ENCODE assay signal across 10 mouse cellular contexts in genomic region chr16:45094136-45094756, GRCm38 (mm10). TPM values are rescaled to one million over a fixed set of nuclear protein-coding genes. Genes with fewer than 3 reads are reported as not detected.
DNase-seq lines count a peak whose midpoint lies in the region; ATAC-seq and TF ChIP-seq lines count a peak whose summit lies in the region.
"Had no signal": no experiment of that assay in that cellular context is flagged by ENCODE, and none has a peak within 500 bp of the region (broad histone marks: within the 10 kb centered on the region; RNA-seq: fewer than 3 reads in every experiment).

No protein-coding gene starts in this region.

- H3K27ac ChIP-seq in kidney, postnatal 0 days: peak overlapping the region; percentile 81
- H3K27ac ChIP-seq in embryonic facial prominence, embryonic 15.5 days (replicated peaks): peak overlapping the region; percentile 86
- H3K27ac ChIP-seq in hindbrain, embryonic 16.5 days (ENCODE audit: low read depth, low read length): no peak overlapping the region
- no peak overlapping the region for H3K27ac ChIP-seq in midbrain, embryonic 15.5 days

- peak overlapping the region; percentile 64 for H3K9ac ChIP-seq in kidney, postnatal 0 days (ENCODE audit: low read depth, low read length)
- H3K9ac ChIP-seq in embryonic facial prominence, embryonic 15.5 days: peak overlapping the region; percentile 53
- peak overlapping the region; percentile 47 for H3K9ac ChIP-seq in hindbrain, embryonic 16.5 days (ENCODE audit: low read depth, low read length)
- peak overlapping the region; percentile 37 for H3K9ac ChIP-seq in midbrain, embryonic 15.5 days

- peak overlapping the region; percentile 76 for H3K4me2 ChIP-seq in kidney, postnatal 0 days (ENCODE audit: low read length)
- H3K4me2 ChIP-seq in embryonic facial prominence, embryonic 15.5 days (replicated peaks): peak overlapping the region; percentile 63
- H3K4me2 ChIP-seq in hindbrain, embryonic 16.5 days (ENCODE audit: low read length): peak overlapping the region; percentile 57
- H3K4me2 ChIP-seq in midbrain, embryonic 15.5 days: peak overlapping the region; percentile 55

- no peak for ATAC-seq in kidney, postnatal 0 days (replicated peaks; ENCODE audit: low FRiP score, low read depth)
- no peak for ATAC-seq in embryonic facial prominence, embryonic 15.5 days (ENCODE audit: insufficient number of reproducible peaks, low FRiP score, low TSS enrichment, low read depth)
- ATAC-seq in hindbrain, embryonic 16.5 days: 0 out of 2 replicates have a peak, but pooled peaks have one; percentile 13
- ATAC-seq in midbrain, embryonic 15.5 days (replicated peaks): peak; percentile 68

- H3K27me3 ChIP-seq in kidney, postnatal 0 days (ENCODE audit: insufficient read depth, low read length): no peaks in the 10 kb centered on the region
- no peaks in the 10 kb centered on the region for H3K27me3 ChIP-seq in embryonic facial prominence, embryonic 15.5 days
- H3K27me3 ChIP-seq in hindbrain, embryonic 16.5 days (replicated peaks; ENCODE audit: control insufficient read depth, insufficient read depth, low read length): no peaks in the 10 kb centered on the region
- no peaks in the 10 kb centered on the region for H3K27me3 ChIP-seq in midbrain, embryonic 15.5 days (replicated peaks)
- H3K27me3 ChIP-seq: Patski had no signal

- 1% methylated on average over 9 of the region's 9 CpGs for WGBS in kidney, postnatal 0 days
- WGBS in embryonic facial prominence, embryonic 15.5 days: 3% methylated on average over 9 of the region's 9 CpGs
- WGBS in hindbrain, embryonic 16.5 days: 10% methylated on average over 9 of the region's 9 CpGs
- WGBS in midbrain, embryonic 15.5 days: 10% methylated on average over 9 of the region's 9 CpGs

- TF ChIP-seq CTCF in kidney, postnatal 0 days (IDR thresholded peaks at IDR 0.05; ENCODE audit: low read depth): no peak

- peak; percentile 64 for DNase-seq in kidney, postnatal 0 days (ENCODE audit: low spot score)
- no peak for DNase-seq in kidney, adult 11 months
- DNase-seq in layer of hippocampus, adult 9-10 months (ENCODE audit: low spot score): no peak
- no peak for DNase-seq in layer of hippocampus, postnatal 36 days
- no peak for DNase-seq in cerebellum, postnatal 25 days

- H3K9me3 ChIP-seq in kidney, postnatal 0 days (replicated peaks; ENCODE audit: low read length): no peaks in the 10 kb centered on the region
- H3K9me3 ChIP-seq in embryonic facial prominence, embryonic 15.5 days (replicated peaks): no peaks in the 10 kb centered on the region
- H3K9me3 ChIP-seq in hindbrain, embryonic 16.5 days (ENCODE audit: control insufficient read depth, low read length): no peaks in the 10 kb centered on the region
- no peaks in the 10 kb centered on the region for H3K9me3 ChIP-seq in midbrain, embryonic 15.5 days

- H3K4me1 ChIP-seq in kidney, postnatal 0 days (replicated peaks; ENCODE audit: insufficient read depth, low read length): peaks cover 32% of the 10 kb centered on the region
- H3K4me1 ChIP-seq in embryonic facial prominence, embryonic 15.5 days: peaks cover 21% of the 10 kb centered on the region
- peaks cover 5% of the 10 kb centered on the region; the same call in 1 of the 2 replicates for H3K4me1 ChIP-seq in hindbrain, embryonic 16.5 days (ENCODE audit: control insufficient read depth, insufficient read depth, low read depth, low read length)
- H3K4me1 ChIP-seq in midbrain, embryonic 15.5 days: peaks cover 7% of the 10 kb centered on the region; the same call in 1 of the 2 replicates

- peak overlapping the region; percentile 47 for H3K4me3 ChIP-seq in kidney, postnatal 0 days (replicated peaks; ENCODE audit: low read depth, low read length)
- peak overlapping the region; percentile 44 for H3K4me3 ChIP-seq in embryonic facial prominence, embryonic 15.5 days (replicated peaks)
- peak overlapping the region; percentile 32 for H3K4me3 ChIP-seq in hindbrain, embryonic 16.5 days (ENCODE audit: low read length)
- peak overlapping the region; percentile 30 for H3K4me3 ChIP-seq in midbrain, embryonic 15.5 days

- H3K36me3 ChIP-seq in kidney, postnatal 0 days (ENCODE audit: insufficient read depth, low read length): no peaks in the 10 kb centered on the region
- H3K36me3 ChIP-seq in embryonic facial prominence, embryonic 15.5 days: no peaks in the 10 kb centered on the region
- H3K36me3 ChIP-seq in hindbrain, embryonic 16.5 days (ENCODE audit: control insufficient read depth, insufficient read depth, low read length): no peaks in the 10 kb centered on the region
- H3K36me3 ChIP-seq in midbrain, embryonic 15.5 days (replicated peaks): no peaks in the 10 kb centered on the region

RNA-seq across cellular contexts. Expression of gene Ccdc80, which starts 1.0 kb away (rescaled TPM):
- polyA plus RNA-seq in kidney, postnatal 0 days (2015; fragmentation: Nextera tagmentation; extraction: Ambion mirVana): 99.7 and 113 TPM in 2 replicates
- 75.7 and 76.0 TPM in 2 replicates for polyA plus RNA-seq in embryonic facial prominence, embryonic 15.5 days (2015; fragmentation: Nextera tagmentation; extraction: Ambion mirVana)
- polyA plus RNA-seq in hindbrain, embryonic 16.5 days (2015; fragmentation: Nextera tagmentation; extraction: Ambion mirVana): 13.0 and 13.5 TPM in 2 replicates
- 7.0 and 7.8 TPM in 2 replicates for polyA plus RNA-seq in midbrain, embryonic 15.5 days (2015; fragmentation: Nextera tagmentation; extraction: Ambion mirVana)
- 1 to 10 TPM; 3.1 to 3.4 TPM for total RNA-seq in layer of hippocampus, postnatal 36 days (2021)
- total RNA-seq: hematopoietic stem cell, adult 5-6 weeks had no signal

Comparison
In these comparisons a context has a peak if more than half of its experiments do, and no peak if none do; other contexts are left out.
1. ATAC-seq: peak in hindbrain, embryonic 16.5 days (single experiment) and midbrain, embryonic 15.5 days (single experiment); none in kidney, postnatal 0 days (single experiment) and embryonic facial prominence, embryonic 15.5 days (single experiment).
2. H3K27ac ChIP-seq: peak in kidney, postnatal 0 days (single experiment) and embryonic facial prominence, embryonic 15.5 days (single experiment); none in hindbrain, embryonic 16.5 days (single experiment) and midbrain, embryonic 15.5 days (single experiment).
3. Peak in every context shown above with its lines, with median percentiles within 50 percentile points of each other: H3K4me2 ChIP-seq, H3K4me3 ChIP-seq and H3K9ac ChIP-seq.